ENCODE assay signal across 19 mouse cellular contexts in the genomic region with DNA sequence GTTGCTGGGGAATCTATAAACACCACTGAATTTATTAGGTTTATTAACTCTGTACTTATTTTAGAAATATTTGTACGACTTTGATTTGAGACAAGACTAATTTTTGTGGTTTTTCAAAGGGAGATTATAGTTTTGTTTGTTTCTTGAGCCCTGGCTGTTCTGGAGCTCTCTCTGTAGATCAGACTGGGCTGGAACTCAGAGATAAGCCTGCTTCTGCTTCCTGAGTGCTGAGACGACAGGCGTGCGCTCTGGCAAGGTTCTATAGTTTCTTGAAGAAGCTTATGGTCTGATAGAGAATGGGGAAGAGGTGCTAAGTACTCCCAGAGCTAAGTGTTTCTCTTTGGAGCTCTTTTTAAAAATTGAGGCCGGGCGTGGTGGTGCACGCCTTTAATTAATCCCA. TPM values are rescaled to one million over a fixed set of nuclear protein-coding genes. Genes with fewer than 3 reads are reported as not detected.
A peak's percentile ranks its signal among the peaks of the same experiment; 100 is the strongest.
DNase-seq lines count a peak whose midpoint lies in the region; ATAC-seq and TF ChIP-seq lines count a peak whose summit lies in the region.
"Had no signal": no experiment of that assay in that cellular context is flagged by ENCODE, and none has a peak within 500 bp of the region (broad histone marks: within the 10 kb centered on the region; RNA-seq: fewer than 3 reads in every experiment).

No protein-coding gene starts in this region.

- H3K27ac ChIP-seq in lung, embryonic 14.5 days (ENCODE audit: low read depth) = no peak overlapping the region
- peak overlapping the region; percentile 79 for H3K27ac ChIP-seq in liver, embryonic 11.5 days (ENCODE audit: low read depth, low read length)
- no peak overlapping the region for H3K27ac ChIP-seq in intestine, postnatal 0 days (ENCODE audit: low read depth, low read length)
- H3K27ac ChIP-seq: embryonic facial prominence, embryonic 13.5 days; forebrain, embryonic 12.5 days; midbrain, embryonic 15.5 days had no signal

- no peaks in the 10 kb centered on the region for H3K27me3 ChIP-seq in lung, embryonic 14.5 days (ENCODE audit: insufficient read depth, low read length)
- H3K27me3 ChIP-seq in liver, embryonic 11.5 days (replicated peaks; ENCODE audit: control insufficient read depth, insufficient read depth, low read length) = no peaks in the 10 kb centered on the region
- no peaks in the 10 kb centered on the region for H3K27me3 ChIP-seq in intestine, postnatal 0 days (replicated peaks; ENCODE audit: control insufficient read depth, insufficient read depth, low read length)
- H3K27me3 ChIP-seq: embryonic facial prominence, embryonic 13.5 days; forebrain, embryonic 12.5 days; limb, embryonic 15.5 days; midbrain, embryonic 15.5 days had no signal

- peaks cover 13% of the 10 kb centered on the region for H3K4me1 ChIP-seq in lung, embryonic 14.5 days (ENCODE audit: insufficient read depth)
- H3K4me1 ChIP-seq in liver, embryonic 11.5 days (replicated peaks; ENCODE audit: control insufficient read depth, insufficient read depth, low read length) = peaks cover 47% of the 10 kb centered on the region
- no peaks in the 10 kb centered on the region for H3K4me1 ChIP-seq in intestine, postnatal 0 days (replicated peaks; ENCODE audit: control insufficient read depth, insufficient read depth, low read length)

- peaks cover 26% of the 10 kb centered on the region for H3K36me3 ChIP-seq in lung, embryonic 14.5 days (ENCODE audit: insufficient read depth)
- peaks cover 13% of the 10 kb centered on the region for H3K36me3 ChIP-seq in liver, embryonic 11.5 days (ENCODE audit: control insufficient read depth, insufficient read depth, low read length)
- H3K36me3 ChIP-seq in intestine, postnatal 0 days (ENCODE audit: control insufficient read depth, insufficient read depth) = peaks cover 23% of the 10 kb centered on the region

- H3K4me3 ChIP-seq in lung, embryonic 14.5 days (ENCODE audit: low read depth, low read length) = no peak overlapping the region
- H3K4me3 ChIP-seq in liver, embryonic 11.5 days (ENCODE audit: low read depth, low read length) = peak overlapping the region; percentile 15
- no peak overlapping the region for H3K4me3 ChIP-seq in intestine, postnatal 0 days (ENCODE audit: low read depth, low read length)

- H3K9ac ChIP-seq in lung, embryonic 14.5 days = no peak overlapping the region
- H3K9ac ChIP-seq in liver, embryonic 11.5 days (ENCODE audit: low read depth, low read length) = 0 out of 2 replicates have a peak overlapping the region, but pooled peaks have one; percentile 30
- H3K9ac ChIP-seq in intestine, postnatal 0 days (ENCODE audit: low read depth, low read length) = no peak overlapping the region
- H3K9ac ChIP-seq: limb, embryonic 15.5 days; midbrain, embryonic 15.5 days had no signal

- ATAC-seq in lung, embryonic 14.5 days (ENCODE audit: insufficient read depth) = no peak
- ATAC-seq in liver, embryonic 11.5 days (replicated peaks; ENCODE audit: low FRiP score) = peak; percentile 53
- ATAC-seq in megakaryocyte progenitor cell, adult 5-6 weeks (replicated peaks; ENCODE audit: poor library complexity) = peak; percentile 61
- no peak for ATAC-seq in intestine, postnatal 0 days
- ATAC-seq: midbrain, embryonic 15.5 days had no signal

- no peak for DNase-seq in lung, embryonic 14.5 days
- DNase-seq in lung, adult 18-20 months = no peak
- DNase-seq in c-Kit-negative CD71-positive TER-119-positive erythroid progenitor cells, embryonic 14.5 days (ENCODE audit: low read depth, low spot score) = peak; percentile 66
- DNase-seq in liver, embryonic 11.5 days (ENCODE audit: low spot score) = no peak
- no peak for DNase-seq in cerebellum, postnatal 4 days (ENCODE audit: low spot score in 2 of 2)
- DNase-seq in spleen, postnatal 14 days (ENCODE audit: low spot score in 2 of 2) = no peak
- DNase-seq: cerebellum, adult 11-12 months; kidney, adult 9 months; lung, postnatal 36 days; right cerebral cortex, postnatal 14 days; thymus, postnatal 25 days had no signal

- H3K9me3 ChIP-seq in lung, embryonic 14.5 days (ENCODE audit: low read depth, low read length) = no peaks in the 10 kb centered on the region
- H3K9me3 ChIP-seq in liver, embryonic 11.5 days (ENCODE audit: control insufficient read depth, low read length) = no peaks in the 10 kb centered on the region
- no peaks in the 10 kb centered on the region for H3K9me3 ChIP-seq in intestine, postnatal 0 days (ENCODE audit: control insufficient read depth)
- H3K9me3 ChIP-seq: embryonic facial prominence, embryonic 13.5 days; forebrain, embryonic 12.5 days; limb, embryonic 15.5 days; midbrain, embryonic 15.5 days had no signal

- TF ChIP-seq CTCF in lung, embryonic 14.5 days (IDR thresholded peaks at IDR 0.05; ENCODE audit: low read depth) = no peak
- no peak for TF ChIP-seq CTCF in intestine, postnatal 0 days (IDR thresholded peaks at IDR 0.05; ENCODE audit: low read depth)

- peak overlapping the region; percentile 5; the same call in 1 of the 2 replicates for H3K4me2 ChIP-seq in lung, embryonic 14.5 days
- peak overlapping the region; percentile 83 for H3K4me2 ChIP-seq in liver, embryonic 11.5 days
- H3K4me2 ChIP-seq in intestine, postnatal 0 days (replicated peaks; ENCODE audit: low read depth) = no peak overlapping the region
- H3K4me2 ChIP-seq: limb, embryonic 15.5 days had no signal

- WGBS in lung, embryonic 14.5 days = 88% methylated on average over 7 of the region's 7 CpGs
- WGBS in liver, embryonic 11.5 days = 40% methylated on average over 7 of the region's 7 CpGs
- WGBS in intestine, postnatal 0 days = 84% methylated on average over 7 of the region's 7 CpGs

RNA-seq across cellular contexts. Expression of a gene that starts 2.3 kb away (rescaled TPM):
- 47.8 and 54.4 TPM in 2 replicates for polyA plus RNA-seq in lung, embryonic 14.5 days (2014; fragmentation: Nextera tagmentation; extraction: Ambion mirVana)
- 52.0 TPM in 2 replicates for polyA plus RNA-seq in liver, embryonic 11.5 days (2014; fragmentation: Nextera tagmentation; extraction: Ambion mirVana)
- total RNA-seq in megakaryocyte progenitor cell, adult 5-6 weeks (2015) = 31.3 and 31.6 TPM in 2 replicates
- 59.8 and 62.6 TPM in 2 replicates for total RNA-seq in megakaryocyte progenitor cell, adult 5-6 weeks (2017)
- 12.6 and 13.7 TPM in 2 replicates for polyA plus RNA-seq in intestine, postnatal 0 days (2015; fragmentation: Nextera tagmentation; extraction: Ambion mirVana)

RNA-seq across cellular contexts. Expression of a gene that starts 2.4 kb away (rescaled TPM):
- polyA plus RNA-seq in lung, embryonic 14.5 days (2014; fragmentation: Nextera tagmentation; extraction: Ambion mirVana) = 5.0 and 5.9 TPM in 2 replicates
- 2.0 TPM in 2 replicates for polyA plus RNA-seq in liver, embryonic 11.5 days (2014; fragmentation: Nextera tagmentation; extraction: Ambion mirVana)
- 1.1 and 1.9 TPM in 2 replicates for total RNA-seq in megakaryocyte progenitor cell, adult 5-6 weeks (2015)
- total RNA-seq in megakaryocyte progenitor cell, adult 5-6 weeks (2017) = 1.3 and 2.3 TPM in 2 replicates
- polyA plus RNA-seq in intestine, postnatal 0 days (2015; fragmentation: Nextera tagmentation; extraction: Ambion mirVana) = 13.5 and 14.0 TPM in 2 replicates

RNA-seq across cellular contexts. Expression of a gene that starts 13.5 kb away (rescaled TPM):
- polyA plus RNA-seq in lung, embryonic 14.5 days (2014; fragmentation: Nextera tagmentation; extraction: Ambion mirVana) = 124 and 129 TPM in 2 replicates
- 111 and 113 TPM in 2 replicates for polyA plus RNA-seq in liver, embryonic 11.5 days (2014; fragmentation: Nextera tagmentation; extraction: Ambion mirVana)
- total RNA-seq in megakaryocyte progenitor cell, adult 5-6 weeks (2015) = 86.5 and 116 TPM in 2 replicates
- total RNA-seq in megakaryocyte progenitor cell, adult 5-6 weeks (2017) = 20.2 and 23.9 TPM in 2 replicates
- 589 and 649 TPM in 2 replicates for polyA plus RNA-seq in intestine, postnatal 0 days (2015; fragmentation: Nextera tagmentation; extraction: Ambion mirVana)

RNA-seq across cellular contexts. Expression of a gene that starts 26.1 kb away (rescaled TPM):
- polyA plus RNA-seq in lung, embryonic 14.5 days (2014; fragmentation: Nextera tagmentation; extraction: Ambion mirVana) = 4.5 and 4.9 TPM in 2 replicates
- 5.6 and 7.0 TPM in 2 replicates for polyA plus RNA-seq in liver, embryonic 11.5 days (2014; fragmentation: Nextera tagmentation; extraction: Ambion mirVana)
- total RNA-seq in megakaryocyte progenitor cell, adult 5-6 weeks (2015) = 0.15 TPM in 1 of 2 replicates, not detected in the other
- total RNA-seq in megakaryocyte progenitor cell, adult 5-6 weeks (2017) = not detected in 2 replicates
- polyA plus RNA-seq in intestine, postnatal 0 days (2015; fragmentation: Nextera tagmentation; extraction: Ambion mirVana) = 2.3 and 3.3 TPM in 2 replicates

RNA-seq across cellular contexts. Expression of a gene that starts 34.2 kb away (rescaled TPM):
- polyA plus RNA-seq in lung, embryonic 14.5 days (2014; fragmentation: Nextera tagmentation; extraction: Ambion mirVana) = 0.19 and 0.24 TPM in 2 replicates
- 0.12 and 0.40 TPM in 2 replicates for polyA plus RNA-seq in liver, embryonic 11.5 days (2014; fragmentation: Nextera tagmentation; extraction: Ambion mirVana)
- total RNA-seq in megakaryocyte progenitor cell, adult 5-6 weeks (2015) = not detected in 2 replicates
- not detected in 2 replicates for total RNA-seq in megakaryocyte progenitor cell, adult 5-6 weeks (2017)
- polyA plus RNA-seq in intestine, postnatal 0 days (2015; fragmentation: Nextera tagmentation; extraction: Ambion mirVana) = 72.5 and 81.0 TPM in 2 replicates
- total RNA-seq: layer of hippocampus, postnatal 14 days had no signal
- polyA plus RNA-seq: heart, embryonic 14.5 days; midbrain, embryonic 15.5 days had no signal

Comparison
In these comparisons a context has a peak if more than half of its experiments do, and no peak if none do; other contexts are left out.
1. ATAC-seq: peak in liver, embryonic 11.5 days (single experiment) and megakaryocyte progenitor cell, adult 5-6 weeks (single experiment); none in lung, embryonic 14.5 days (single experiment) and intestine, postnatal 0 days (single experiment).